Mouse (Mus musculus): ENCODE results near the gene Gtf3a.
"Not testable (repeated sequence)": the region's sequence is repeated elsewhere in the genome, so short reads cannot be mapped to it uniquely, and the experiment has no call there.

The Gtf3a gene

DNA sequence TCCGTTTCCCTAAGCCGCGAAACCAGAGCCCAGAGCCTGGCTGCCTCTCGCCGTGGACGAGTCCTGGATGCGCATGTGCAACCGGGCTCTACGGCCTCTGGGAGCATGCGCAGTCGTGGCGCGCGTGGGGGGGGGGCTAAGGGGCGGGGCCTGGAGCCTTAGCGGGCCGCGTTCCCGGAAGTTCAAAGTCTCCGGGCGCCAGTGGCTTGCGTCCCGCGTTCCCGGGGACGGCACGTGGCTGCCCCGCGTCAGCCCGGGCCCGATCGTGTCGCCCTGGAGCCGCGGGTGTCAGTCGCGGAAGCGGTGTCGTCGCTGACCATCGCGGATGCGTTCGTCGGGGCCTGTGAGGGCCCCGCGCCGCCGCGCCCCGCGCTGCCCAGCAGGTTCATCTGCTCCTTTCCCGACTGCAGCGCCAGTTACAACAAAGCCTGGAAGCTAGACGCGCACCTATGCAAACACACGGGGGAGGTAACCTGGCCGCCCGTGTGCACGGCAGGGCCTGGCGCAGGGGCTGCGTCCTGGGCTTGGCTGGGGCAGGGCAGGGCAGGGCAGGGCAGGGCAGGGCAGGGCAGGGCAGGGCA is at the start of gene Gtf3a:
Gene Gtf3a (plus strand): TSS at position 150 of the 581 bp plus-strand sequence.
- peak; percentile 85 for DNase-seq (ENCODE audit: low spot score)

DNA sequence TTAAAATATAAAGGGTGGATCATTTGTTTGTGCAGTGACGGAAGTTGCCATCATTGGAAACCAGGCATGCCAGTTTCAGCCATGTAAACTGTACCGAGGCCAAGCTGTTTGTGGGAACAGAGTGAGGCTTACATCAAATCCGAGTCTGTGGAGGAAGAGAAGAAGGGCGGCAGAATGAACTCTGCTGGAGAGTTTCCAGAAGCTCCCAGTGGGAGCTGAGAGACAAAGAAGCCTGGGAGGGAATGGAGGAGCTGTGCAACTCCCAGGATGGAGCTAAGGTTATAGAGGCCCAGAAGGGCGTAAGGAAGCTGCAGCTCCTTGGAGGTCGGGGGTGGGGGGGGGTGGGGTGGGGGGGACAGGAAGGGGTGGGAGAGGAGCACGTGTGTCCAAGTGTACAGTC is 48.1 kb upstream of the Gtf3a start:
- DNase-seq (ENCODE audit: low spot score): no peak

DNA sequence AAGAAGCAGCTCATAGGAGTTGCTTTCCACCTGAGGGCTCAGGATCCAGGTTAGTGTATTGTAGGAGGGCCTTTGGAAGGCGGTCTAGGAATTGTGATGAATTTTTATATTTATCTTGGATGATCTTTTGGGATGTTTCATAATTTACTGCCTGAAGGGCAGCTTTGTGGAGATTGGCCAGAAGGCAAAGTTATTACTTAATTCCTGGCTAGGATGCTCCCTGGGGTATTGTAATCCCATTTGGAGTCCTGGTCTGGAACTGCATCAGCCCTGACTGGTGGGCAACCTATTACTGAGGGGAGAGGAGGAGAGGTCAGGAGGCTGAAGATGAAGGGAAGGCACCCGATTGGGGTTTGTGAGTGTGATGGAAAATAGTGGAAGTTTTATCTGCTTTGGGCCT is 47.0 kb upstream of the Gtf3a start:
- DNase-seq (ENCODE audit: low spot score): no peak

DNA sequence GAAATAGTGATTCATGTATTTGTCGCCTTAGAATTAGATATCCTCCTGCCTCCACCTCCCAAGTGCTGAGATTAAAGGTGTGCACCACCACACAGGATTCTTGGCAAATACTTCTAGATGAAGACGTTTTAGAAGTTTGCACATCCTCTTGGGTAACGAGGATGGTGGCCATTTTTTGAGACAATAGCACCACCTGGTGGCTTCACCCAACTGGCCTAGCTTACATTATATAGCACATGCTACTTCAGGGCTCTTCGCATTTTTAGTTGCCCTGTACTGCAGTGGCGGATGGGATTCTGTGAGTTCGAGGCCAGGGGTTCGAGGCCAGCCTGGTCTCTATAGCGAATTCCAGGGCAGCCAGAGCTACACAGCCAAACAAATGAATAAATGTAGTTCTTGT is 44.1 kb upstream of the Gtf3a start:
- peak; percentile 88 for DNase-seq (ENCODE audit: low spot score)

DNA sequence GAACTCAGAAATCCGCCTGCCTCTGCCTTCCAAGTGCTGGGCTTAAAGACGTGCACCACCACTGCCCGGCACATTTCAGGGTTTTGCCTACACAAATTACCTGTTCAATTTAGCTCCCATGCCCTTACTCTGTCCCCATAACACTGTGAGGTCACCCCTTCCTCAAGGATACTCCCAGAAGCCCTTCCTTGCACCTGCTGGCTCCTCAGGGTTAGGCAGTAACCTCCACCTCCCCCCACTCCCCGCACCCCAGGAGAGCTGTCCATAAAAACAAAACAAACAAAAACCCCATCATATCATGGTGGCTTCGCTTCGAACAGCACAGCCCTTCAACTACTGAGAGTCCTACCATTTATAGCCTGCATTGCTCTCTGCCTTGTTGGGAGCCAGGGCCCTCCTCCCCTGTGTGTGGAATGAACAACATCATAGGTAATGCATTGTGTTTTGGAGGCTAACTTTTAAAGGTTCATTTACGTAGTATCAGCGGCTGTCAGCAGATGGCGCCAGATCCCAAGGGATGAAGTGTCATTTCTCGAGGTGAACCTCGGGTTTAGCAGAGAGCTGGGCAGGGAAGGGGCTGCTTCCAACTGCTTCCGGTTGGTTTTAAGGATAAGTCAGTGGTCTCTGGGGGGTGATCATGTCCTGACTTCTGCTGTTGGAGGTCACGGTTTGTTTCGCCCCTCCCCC is 42.8 kb upstream of the Gtf3a start:
- peak; percentile 92 for DNase-seq (ENCODE audit: low spot score)

DNA sequence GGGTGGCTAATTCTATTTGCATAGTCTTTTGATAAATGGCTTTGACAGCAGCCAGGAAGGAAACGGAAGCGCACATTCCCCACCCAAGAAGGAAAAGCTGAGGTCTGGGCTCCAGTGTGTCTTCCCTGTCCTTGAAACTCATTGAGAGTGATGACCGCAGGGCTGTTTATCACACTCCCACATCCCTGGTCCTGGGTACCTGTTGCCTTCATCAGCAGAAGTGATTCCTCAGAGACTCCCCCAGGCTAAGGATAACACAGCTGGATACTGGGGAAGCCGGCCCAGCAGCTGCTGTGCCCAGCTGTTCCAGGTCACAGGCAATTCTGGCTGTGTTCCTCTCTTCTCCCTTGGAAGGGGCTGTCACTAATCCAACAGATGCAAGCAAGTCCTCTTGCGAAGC is 40.9 kb upstream of the Gtf3a start:
- no peak for DNase-seq (ENCODE audit: low spot score)

DNA sequence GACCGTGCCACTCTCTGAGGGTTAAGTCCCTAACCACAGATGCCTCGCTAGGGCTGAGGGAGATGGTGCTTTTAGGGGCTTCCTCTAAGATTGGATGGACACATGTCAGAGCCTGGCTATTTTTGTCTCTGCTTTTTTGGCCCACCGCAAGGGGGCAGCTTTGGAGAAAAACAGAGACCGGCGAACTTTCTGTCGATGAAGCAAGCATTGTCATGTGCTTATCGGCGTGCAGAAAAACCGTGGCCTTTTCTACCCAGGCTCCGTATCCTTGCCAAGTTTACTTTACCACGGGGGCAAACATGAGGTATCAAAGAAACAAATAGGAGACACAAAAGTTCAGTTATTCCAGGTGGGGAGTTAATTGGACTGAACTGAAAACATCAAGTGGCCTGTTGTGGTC is 39.8 kb upstream of the Gtf3a start:
- no peak for DNase-seq (ENCODE audit: low spot score)

DNA sequence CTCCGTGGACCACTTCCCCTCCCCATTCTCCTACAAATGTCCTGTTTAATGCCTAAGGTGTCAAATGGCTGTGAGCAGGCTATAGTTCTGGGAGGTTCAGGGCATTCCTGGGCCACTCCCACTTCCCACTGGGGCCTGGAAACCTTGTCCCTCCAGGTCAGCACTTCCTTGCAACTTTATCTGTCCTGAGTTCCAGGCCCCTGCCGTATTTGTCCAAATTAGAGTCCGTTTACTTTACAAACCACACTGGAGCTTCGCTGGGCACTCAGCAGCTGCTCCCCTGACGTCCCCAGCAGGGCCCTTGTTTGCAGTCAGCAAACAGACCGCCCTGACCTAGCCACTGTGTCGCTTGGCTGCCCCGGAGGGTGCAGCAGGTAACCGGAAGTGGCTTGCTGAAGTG is 36.3 kb upstream of the Gtf3a start:
- no peak for DNase-seq (ENCODE audit: low spot score)

DNA sequence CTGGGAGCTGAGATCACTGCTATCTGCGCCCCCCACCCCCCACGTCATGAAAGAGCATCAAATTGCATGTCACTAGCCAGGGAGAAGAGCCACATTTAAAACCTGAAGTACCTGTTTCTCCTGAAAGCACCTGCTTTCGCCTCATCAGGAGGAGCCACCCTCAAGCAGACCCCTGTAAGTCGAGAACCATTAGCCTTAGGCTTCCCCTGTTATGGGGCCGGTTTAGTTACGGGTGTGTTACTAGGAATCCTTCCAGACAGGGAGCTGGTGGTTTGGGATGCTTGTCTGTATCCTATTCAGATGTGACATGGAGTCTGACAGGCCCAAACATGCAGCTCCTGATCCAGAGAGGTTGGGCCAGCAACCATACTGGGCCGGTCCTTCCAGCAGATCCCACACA is 35.1 kb upstream of the Gtf3a start:
- DNase-seq (ENCODE audit: low spot score): no peak

DNA sequence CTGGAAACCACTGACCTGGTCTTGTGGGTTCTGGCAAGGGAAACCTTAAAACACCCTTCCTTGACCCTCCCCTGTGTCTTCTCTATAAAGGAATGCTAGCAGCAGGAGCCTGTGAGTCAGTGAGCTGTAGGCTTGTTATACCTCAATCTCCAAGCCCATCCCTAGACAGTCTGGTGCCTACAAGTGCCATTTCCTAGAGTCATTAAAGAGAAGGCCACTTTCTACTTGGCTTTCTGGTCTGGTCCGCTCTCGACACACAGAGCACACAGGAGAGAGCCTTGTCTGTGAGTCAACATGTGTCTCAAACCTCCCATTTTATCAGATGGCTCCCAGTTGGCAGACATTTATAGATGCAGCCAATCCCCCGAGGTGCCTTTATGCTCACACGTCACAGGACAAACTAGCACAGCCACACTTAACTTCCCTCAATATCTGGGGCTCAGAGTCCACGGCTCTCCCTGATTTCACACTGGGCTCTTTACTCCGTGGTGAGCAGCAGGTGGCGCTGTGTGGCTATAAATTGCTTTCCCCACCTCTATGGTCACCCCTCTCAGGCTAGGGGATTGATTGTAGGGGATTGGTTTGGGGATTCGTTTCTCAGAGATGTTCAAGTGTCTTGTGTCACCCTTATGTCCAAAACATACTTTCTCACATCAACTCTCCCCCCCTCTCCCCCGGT is 34.2 kb upstream of the Gtf3a start:
- DNase-seq (ENCODE audit: low spot score): peak; percentile 84

DNA sequence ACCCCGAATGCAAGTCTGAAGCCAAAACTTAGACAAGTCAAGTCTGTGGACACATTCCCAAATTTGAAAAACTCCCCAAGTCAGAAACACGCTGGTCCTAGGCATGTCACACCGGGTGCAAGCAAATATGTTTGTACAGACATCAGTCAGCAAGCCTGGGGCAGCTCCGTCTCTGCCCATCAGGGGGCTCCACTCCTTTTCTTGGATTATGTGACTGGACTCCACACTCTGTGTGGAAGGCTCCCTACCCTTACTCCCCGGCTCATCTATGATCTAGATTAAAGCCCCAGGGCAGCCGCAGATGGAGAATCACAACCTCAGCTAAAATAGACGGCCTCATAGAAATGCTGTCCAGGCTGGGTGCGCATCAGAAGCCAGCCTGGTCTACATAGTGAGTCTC is 32.2 kb upstream of the Gtf3a start:
- no peak for DNase-seq (ENCODE audit: low spot score)

DNA sequence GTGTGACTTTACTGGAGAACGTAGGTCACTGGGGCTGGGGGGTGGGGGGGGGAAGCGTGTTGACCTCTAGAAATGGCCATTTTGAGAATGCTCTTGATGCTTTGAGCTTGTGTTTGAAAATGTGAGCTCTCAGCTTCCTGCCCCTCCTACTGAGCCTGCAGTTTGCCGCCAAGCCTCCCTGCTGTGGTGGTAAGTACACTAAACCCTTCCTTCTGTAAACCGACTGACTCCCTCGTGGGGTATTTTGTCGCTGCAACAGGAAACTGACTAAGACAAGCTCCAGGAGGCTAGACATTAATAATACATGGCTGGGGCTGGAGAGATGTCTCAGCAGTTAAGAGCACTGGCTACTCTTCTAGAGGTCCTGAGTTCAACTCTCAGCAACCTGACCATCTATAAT is 31.7 kb upstream of the Gtf3a start:
- DNase-seq (ENCODE audit: low spot score): no peak

DNA sequence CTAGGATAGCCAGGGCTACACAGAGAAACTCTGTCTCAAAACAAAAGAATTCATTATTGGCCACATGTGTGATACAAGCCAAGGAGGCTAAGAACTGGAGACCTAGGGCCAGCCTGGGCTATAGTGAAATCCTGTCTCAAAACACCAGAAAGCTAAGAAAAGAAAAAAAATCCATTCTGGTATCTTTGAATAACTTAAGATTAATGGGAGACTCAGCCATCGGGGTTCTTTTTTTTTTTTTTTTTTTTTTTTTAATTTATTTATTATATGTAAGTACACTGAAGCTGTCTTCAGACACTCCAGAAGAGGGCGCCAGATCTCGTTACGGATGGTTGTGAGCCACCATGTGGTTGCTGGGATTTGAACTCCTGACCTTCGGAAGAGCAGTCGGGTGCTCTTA is 31.1 kb upstream of the Gtf3a start:
- not testable (repeated sequence) for DNase-seq (ENCODE audit: low spot score)

DNA sequence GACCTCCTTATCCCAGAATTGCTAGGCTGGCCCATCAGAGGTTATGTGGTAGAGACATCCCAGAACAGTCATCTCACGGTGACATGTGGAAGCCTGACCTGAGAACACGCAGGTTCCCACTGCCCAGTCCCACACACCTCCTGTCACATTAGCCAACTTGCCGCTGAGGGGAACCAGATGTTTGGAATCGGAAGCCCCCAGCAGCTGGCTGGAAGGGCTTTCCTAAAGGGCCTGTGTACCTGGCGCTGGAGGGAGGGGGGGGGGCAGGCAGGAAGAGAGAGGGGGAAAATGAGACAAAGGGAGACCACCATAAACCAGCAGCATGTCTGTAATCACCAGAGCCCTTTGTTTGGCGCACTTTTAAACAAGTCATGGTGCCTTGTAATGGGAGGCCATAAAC is 28.6 kb upstream of the Gtf3a start:
- DNase-seq (ENCODE audit: low spot score): no peak

DNA sequence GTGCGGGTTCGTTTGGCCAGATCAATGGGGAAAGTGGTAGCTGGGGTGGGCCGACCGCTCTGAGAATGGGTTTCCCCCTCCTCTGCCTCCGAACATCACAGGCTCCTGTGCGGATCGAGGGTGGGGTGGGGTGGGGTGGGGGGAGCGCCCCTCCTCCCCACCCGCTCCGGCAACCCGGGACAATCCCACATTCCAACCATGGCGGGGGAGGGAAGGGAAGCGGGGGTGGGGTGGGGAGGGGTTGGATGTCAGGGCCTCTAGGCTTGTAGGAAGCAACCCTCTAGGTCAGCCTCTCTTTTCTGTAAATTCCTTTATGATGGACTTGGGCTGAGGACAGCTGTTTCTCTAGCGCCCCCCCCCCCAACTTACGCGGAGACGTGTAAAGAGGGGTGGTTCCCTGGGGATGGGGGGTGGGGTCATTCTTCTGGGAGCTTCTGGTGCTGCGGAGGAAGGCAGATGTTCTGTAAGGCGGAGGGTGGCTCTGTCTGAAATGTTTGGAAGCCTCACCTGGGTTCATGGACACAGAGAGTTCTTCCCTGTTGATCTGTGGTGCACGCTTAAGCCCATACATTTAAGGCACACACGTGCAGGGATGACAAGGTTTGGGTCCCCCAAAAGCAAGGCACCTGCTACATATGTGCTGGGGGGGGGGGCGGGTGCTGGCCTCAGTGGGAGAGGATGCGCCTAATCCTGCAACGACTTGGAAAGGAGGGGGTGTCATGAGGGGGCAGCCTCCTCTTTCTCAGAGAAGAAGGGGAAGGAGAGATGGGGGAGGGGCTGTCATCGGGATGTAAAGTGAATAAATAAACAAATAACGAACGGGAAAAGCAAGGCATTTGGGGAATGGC is 27.9 kb upstream of the Gtf3a start:
- no peak for DNase-seq (ENCODE audit: low spot score)

DNA sequence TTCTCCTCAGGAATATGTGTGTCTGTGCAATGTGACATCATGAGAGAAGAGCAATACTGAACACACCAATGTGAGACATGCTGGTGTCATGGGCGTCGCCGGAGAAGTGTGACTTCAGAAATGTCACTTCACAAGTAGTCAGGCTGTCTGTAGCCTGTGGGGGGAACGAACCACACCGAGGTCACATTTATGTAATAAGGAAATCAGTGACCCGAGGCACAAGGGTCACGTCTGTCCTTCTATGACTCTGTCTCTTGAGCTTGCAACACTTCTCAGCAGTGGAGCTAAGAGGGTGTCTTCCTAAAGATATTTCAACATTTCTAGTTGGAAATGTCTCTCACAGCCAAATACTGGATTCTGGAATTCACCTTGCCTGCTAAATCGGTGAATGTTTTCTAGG is 27.2 kb upstream of the Gtf3a start:
- DNase-seq (ENCODE audit: low spot score): no peak

DNA sequence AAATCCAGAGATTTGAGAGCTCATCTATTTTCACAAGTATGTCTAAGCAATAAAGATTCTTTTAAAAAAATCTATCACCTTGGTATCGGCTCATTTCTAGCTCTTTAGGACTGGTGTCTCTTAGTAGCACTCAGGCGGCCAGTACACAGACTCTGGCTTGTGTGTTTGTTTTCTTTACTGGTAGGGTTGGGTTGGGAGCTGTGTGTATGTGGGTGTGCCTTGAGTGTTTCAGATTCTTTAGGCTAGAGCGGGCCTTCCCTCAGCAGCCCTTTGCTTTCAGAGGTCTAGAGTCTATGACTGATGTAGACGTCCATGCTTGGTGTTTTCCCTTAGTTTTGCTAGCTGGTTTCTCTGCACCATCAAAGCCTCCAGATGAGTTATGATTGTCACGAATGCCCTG is 24.9 kb upstream of the Gtf3a start:
- DNase-seq (ENCODE audit: low spot score): no peak

DNA sequence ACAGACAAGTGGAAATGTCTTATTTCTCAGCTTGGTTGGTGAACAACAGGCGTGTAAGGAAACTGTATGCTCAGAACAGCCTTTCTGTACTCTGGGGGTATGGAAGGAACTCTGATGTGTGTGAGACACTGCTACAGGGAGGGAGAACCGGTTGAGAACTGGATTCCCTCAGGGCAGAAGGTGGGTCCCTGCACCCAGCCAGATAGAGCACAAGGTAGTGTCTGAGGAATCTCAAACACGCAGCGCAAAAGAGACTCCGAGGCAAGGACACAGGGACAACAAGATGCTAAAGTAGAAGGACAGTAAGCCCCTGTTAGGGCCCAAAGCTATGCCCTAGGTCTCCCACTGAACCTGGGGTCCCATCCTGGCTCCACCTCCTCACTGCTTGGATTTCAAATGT is 21.8 kb upstream of the Gtf3a start:
- DNase-seq (ENCODE audit: low spot score): no peak

DNA sequence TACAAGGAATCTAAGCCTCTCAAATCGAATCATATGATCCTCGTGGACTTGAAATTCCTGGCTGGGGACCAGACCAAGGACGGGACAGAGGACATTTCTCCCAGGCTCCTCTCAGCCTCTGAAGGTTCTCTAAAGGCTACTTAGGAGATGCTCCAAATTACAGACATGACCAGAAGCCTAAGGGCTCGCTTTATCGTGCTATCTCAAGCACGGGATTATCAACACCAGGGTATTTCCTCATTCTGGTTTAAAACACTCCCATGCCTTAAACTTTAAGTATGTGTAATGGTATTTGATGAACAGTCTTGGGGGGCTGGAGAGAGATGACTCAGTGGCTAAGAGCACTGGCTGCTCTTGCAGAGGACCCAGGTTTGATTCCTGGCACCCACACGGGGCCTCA is 17.0 kb upstream of the Gtf3a start:
- DNase-seq (ENCODE audit: low spot score): no peak

DNA sequence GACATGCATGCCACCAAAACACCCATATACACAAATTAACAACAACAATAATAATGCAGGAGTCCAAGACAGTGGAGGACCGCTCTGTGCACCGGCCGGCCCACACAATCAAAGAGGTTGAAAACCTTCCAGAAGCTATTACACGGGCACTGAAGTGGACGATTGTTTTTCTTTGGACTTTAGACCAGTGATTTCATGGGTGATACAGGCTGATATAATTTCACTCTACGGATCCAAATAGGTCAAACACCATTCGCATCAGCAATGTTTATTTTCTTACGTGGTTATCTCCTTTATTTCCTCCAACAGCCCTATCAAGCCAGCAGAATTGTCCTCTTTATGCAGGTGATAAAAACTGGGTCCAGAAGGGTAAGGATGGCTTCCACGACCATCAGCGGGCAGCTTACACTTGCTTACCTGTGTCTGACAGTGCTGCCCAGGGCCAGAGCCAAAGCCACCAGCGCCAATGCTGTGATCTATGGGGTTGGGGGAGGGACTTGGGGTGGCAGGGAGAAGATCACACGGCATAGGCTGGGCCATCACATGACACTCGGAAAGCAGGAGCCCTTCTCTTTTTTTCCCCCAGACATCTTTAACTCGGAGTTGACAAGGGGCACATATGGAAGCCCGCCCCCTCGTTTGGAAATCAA is 16.4 kb upstream of the Gtf3a start:
- DNase-seq (ENCODE audit: low spot score): no peak

DNA sequence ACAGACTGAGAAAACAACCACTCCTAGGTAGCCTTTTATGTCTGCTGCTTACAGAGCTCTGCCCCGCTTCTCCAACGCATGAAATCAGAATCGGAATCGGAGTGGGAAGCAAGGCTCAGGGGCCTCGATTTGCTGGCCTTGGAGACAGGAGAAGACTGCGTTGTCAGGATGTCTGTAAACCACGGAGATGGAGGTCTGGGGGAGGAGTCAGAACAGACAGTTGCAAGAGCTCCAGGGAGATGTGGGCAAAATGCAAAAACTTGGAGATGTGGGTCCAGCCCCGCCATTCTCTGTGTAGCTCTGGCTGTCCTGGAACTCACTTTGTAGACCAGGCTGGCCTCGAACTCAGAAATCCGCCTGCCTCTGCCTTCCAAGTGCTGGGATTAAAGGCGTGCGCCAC is 15.0 kb upstream of the Gtf3a start:
- DNase-seq (ENCODE audit: low spot score): no peak
